Mouse (Mus musculus) cortical plate, adult 2 months (tissue): ENCODE measurements at regions not wholly inside any gene's neighbourhood (a gene's known extent, or its start where the extent isn't known, plus 50 kb on each side); places are given as distances from the start of the nearest gene placed in this dataset.

Experiments used
- H3K27ac ChIP-seq: fragments of 200-500 bp; 2 replicates; pipeline ENCODE4 v1.5.1; 2012; ENCODE audit warnings: low read length, control low read depth, inconsistent platforms; ENCODE audit not compliant: insufficient read depth
- H3K4me1 ChIP-seq: fragments of 200-500 bp; 2 replicates; pipeline ENCODE4 v1.6.1; 2011; ENCODE audit warnings: low read length; ENCODE audit not compliant: control insufficient read depth, insufficient read depth
- H3K4me3 ChIP-seq: fragments of 200-500 bp; 2 replicates; pipeline ENCODE4 v1.5.1; 2011; ENCODE audit warnings: mild to moderate bottlenecking, low read length, control low read depth; ENCODE audit not compliant: insufficient read depth
- CTCF ChIP-seq: fragments of 200-500 bp; IDR thresholded peaks from 2 replicates; pipeline ENCODE4 v1.5.1; 2011; ENCODE audit warnings: mild to moderate bottlenecking, control low read depth, low read length; ENCODE audit not compliant: insufficient read depth; ENCODE audit errors: extremely low read depth
- POLR2A ChIP-seq: fragments of 200-500 bp; IDR thresholded peaks from 2 replicates; pipeline ENCODE4 v1.6.1; 2011; ENCODE audit warnings: mild to moderate bottlenecking, low read length, control low read depth; ENCODE audit not compliant: insufficient read depth; ENCODE audit errors: extremely low read depth

- Histone ChIP-seq H3K4me3 (no peak overlapping the region), H3K27ac (no peak overlapping the region), H3K4me1 (peaks cover 2% of the 10 kb centered on the region; the same call in 1 of the 2 replicates)
- TF ChIP-seq CTCF: no peak
- no peak for TF ChIP-seq POLR2A
Observed at GRCm38 (mm10) chr4:22970495-22970894, 482.3 kb upstream of the Pou3f2 start.

GRCm38 (mm10) chr4:22949422-22949821, 461.3 kb upstream of the Pou3f2 start:
- no peak overlapping the region for H3K27ac ChIP-seq
- TF ChIP-seq CTCF (no peak), POLR2A (no peak)
- no peak overlapping the region for H3K4me3 ChIP-seq
- no peaks in the 10 kb centered on the region for H3K4me1 ChIP-seq

- Histone ChIP-seq H3K27ac (no peak overlapping the region), H3K4me1 (no peaks in the 10 kb centered on the region), H3K4me3 (no peak overlapping the region)
- TF ChIP-seq POLR2A (no peak), CTCF (no peak)
Observed at GRCm38 (mm10) chr4:22948880-22949279, 460.7 kb upstream of the Pou3f2 start.

- Histone ChIP-seq H3K4me3 (no peak overlapping the region), H3K27ac (no peak overlapping the region), H3K4me1 (no peaks in the 10 kb centered on the region)
- TF ChIP-seq POLR2A (no peak), CTCF (no peak)
Observed at GRCm38 (mm10) chr4:22946788-22947406, 458.7 kb upstream of the Pou3f2 start.

- no peak for TF ChIP-seq POLR2A
- TF ChIP-seq CTCF: no peak
- Histone ChIP-seq H3K4me3 (no peak overlapping the region), H3K4me1 (no peaks in the 10 kb centered on the region), H3K27ac (no peak overlapping the region)
Observed at GRCm38 (mm10) chr4:22938302-22938701, 450.1 kb upstream of the Pou3f2 start.

GRCm38 (mm10) chr4:22924181-22924580, 436.0 kb upstream of the Pou3f2 start:
- TF ChIP-seq CTCF (no peak), POLR2A (no peak)
- Histone ChIP-seq H3K27ac (no peak overlapping the region), H3K4me1 (peaks cover 3% of the 10 kb centered on the region; the same call in 1 of the 2 replicates), H3K4me3 (no peak overlapping the region)

GRCm38 (mm10) chr4:22914886-22915285, 426.7 kb upstream of the Pou3f2 start:
- no peak overlapping the region for H3K27ac ChIP-seq
- H3K4me3 ChIP-seq: no peak overlapping the region
- TF ChIP-seq CTCF: no peak
- TF ChIP-seq POLR2A: no peak

GRCm38 (mm10) chr4:22892694-22893046, 404.5 kb upstream of the Pou3f2 start:
- Histone ChIP-seq H3K27ac (no peak overlapping the region), H3K4me3 (no peak overlapping the region), H3K4me1 (no peaks in the 10 kb centered on the region)
- TF ChIP-seq CTCF: no peak
- no peak for TF ChIP-seq POLR2A

More at GRCm38 (mm10) chr4:22914886-22915285, 426.7 kb upstream of the Pou3f2 start:
- H3K4me1 ChIP-seq: peaks cover 2% of the 10 kb centered on the region; the same call in 1 of the 2 replicates

- Histone ChIP-seq H3K4me3 (no peak overlapping the region), H3K27ac (no peak overlapping the region), H3K4me1 (no peaks in the 10 kb centered on the region)
- no peak for TF ChIP-seq CTCF
- no peak for TF ChIP-seq POLR2A
Observed at GRCm38 (mm10) chr4:22891974-22892693, 404.0 kb upstream of the Pou3f2 start.

GRCm38 (mm10) chr4:22880692-22881091, 392.5 kb upstream of the Pou3f2 start:
- no peak for TF ChIP-seq CTCF
- H3K4me3 ChIP-seq: no peak overlapping the region
- H3K4me1 ChIP-seq: no peaks in the 10 kb centered on the region
- H3K27ac ChIP-seq: no peak overlapping the region
